Mouse (Mus musculus): ENCODE measurements around the gene Crybb1. TPM values are rescaled to one million over a fixed set of nuclear protein-coding genes. Genes with fewer than 3 reads are reported as not detected.

Gene Crybb1
- polyA plus RNA-seq, 1 experiment from 2014 or later, result 0.83 TPM

- H3K4me2 ChIP-seq (replicated peaks; ENCODE audit: low read depth, low read length), result no peak overlapping the region
- H3K4me1 ChIP-seq (ENCODE audit: control insufficient read depth, insufficient read depth, low read length), result peaks cover 14% of the 10 kb centered on the region; the same call in 1 of the 2 replicates
- H3K9me3 ChIP-seq (ENCODE audit: control insufficient read depth, low read length), result no peaks in the 10 kb centered on the region
- H3K4me3 ChIP-seq (ENCODE audit: low read length), result no peak overlapping the region
- H3K9ac ChIP-seq (ENCODE audit: low read depth, low read length), result no peak overlapping the region
- no peaks in the 10 kb centered on the region for H3K27me3 ChIP-seq (ENCODE audit: control insufficient read depth, insufficient read depth, low read length)
- H3K27ac ChIP-seq (ENCODE audit: low read depth, low read length), result no peak overlapping the region
- WGBS, result 30% methylated on average over 8 of the region's 8 CpGs
- H3K36me3 ChIP-seq (ENCODE audit: control insufficient read depth, insufficient read depth, low read length), result no peaks in the 10 kb centered on the region
- ATAC-seq (ENCODE audit: low FRiP score, low TSS enrichment), result no peak
Measured at GRCm38 (mm10) chr5:112253169-112253568, 2.4 kb upstream of the Crybb1 start.

GRCm38 (mm10) chr5:112254282-112254806 lies 1.3 kb upstream of the Crybb1 start:
- H3K27ac ChIP-seq (ENCODE audit: low read depth, low read length), result no peak overlapping the region
- no peak for ATAC-seq (ENCODE audit: low FRiP score, low TSS enrichment)

GRCm38 (mm10) chr5:112256457-112256856 lies 842 bp downstream of the Crybb1 start:
- Histone ChIP-seq H3K9me3 (ENCODE audit: control insufficient read depth, low read length) (no peaks in the 10 kb centered on the region), H3K36me3 (ENCODE audit: control insufficient read depth, insufficient read depth, low read length) (no peaks in the 10 kb centered on the region), H3K4me1 (ENCODE audit: control insufficient read depth, insufficient read depth, low read length) (peaks cover 14% of the 10 kb centered on the region; the same call in 1 of the 2 replicates), H3K4me2 (replicated peaks; ENCODE audit: low read depth, low read length) (no peak overlapping the region), H3K9ac (ENCODE audit: low read depth, low read length) (no peak overlapping the region), H3K27me3 (ENCODE audit: control insufficient read depth, insufficient read depth, low read length) (no peaks in the 10 kb centered on the region), H3K4me3 (ENCODE audit: low read length) (no peak overlapping the region), H3K27ac (ENCODE audit: low read depth, low read length) (no peak overlapping the region)
- 75% methylated on average over 9 of the region's 9 CpGs for WGBS
- ATAC-seq (ENCODE audit: low FRiP score, low TSS enrichment), result no peak

More at GRCm38 (mm10) chr5:112254282-112254806, 1.3 kb upstream of the Crybb1 start:
- Histone ChIP-seq H3K4me3 (ENCODE audit: low read length) (no peak overlapping the region), H3K9me3 (ENCODE audit: control insufficient read depth, low read length) (no peaks in the 10 kb centered on the region), H3K36me3 (ENCODE audit: control insufficient read depth, insufficient read depth, low read length) (no peaks in the 10 kb centered on the region), H3K9ac (ENCODE audit: low read depth, low read length) (no peak overlapping the region), H3K27me3 (ENCODE audit: control insufficient read depth, insufficient read depth, low read length) (no peaks in the 10 kb centered on the region), H3K4me1 (ENCODE audit: control insufficient read depth, insufficient read depth, low read length) (peaks cover 14% of the 10 kb centered on the region; the same call in 1 of the 2 replicates), H3K4me2 (replicated peaks; ENCODE audit: low read depth, low read length) (no peak overlapping the region)
- WGBS, result 84% methylated on average over 7 of the region's 7 CpGs

- no peaks in the 10 kb centered on the region for H3K9me3 ChIP-seq (ENCODE audit: control insufficient read depth, low read length)
- H3K27me3 ChIP-seq (ENCODE audit: control insufficient read depth, insufficient read depth, low read length), result no peaks in the 10 kb centered on the region
- H3K4me2 ChIP-seq (replicated peaks; ENCODE audit: low read depth, low read length), result no peak overlapping the region
- no peak overlapping the region for H3K9ac ChIP-seq (ENCODE audit: low read depth, low read length)
- 64% methylated on average over 3 of the region's 3 CpGs for WGBS
- no peak for ATAC-seq (ENCODE audit: low FRiP score, low TSS enrichment)
- no peak overlapping the region for H3K4me3 ChIP-seq (ENCODE audit: low read length)
- H3K4me1 ChIP-seq (ENCODE audit: control insufficient read depth, insufficient read depth, low read length), result peaks cover 14% of the 10 kb centered on the region; the same call in 1 of the 2 replicates
- no peak overlapping the region for H3K27ac ChIP-seq (ENCODE audit: low read depth, low read length)
- no peaks in the 10 kb centered on the region for H3K36me3 ChIP-seq (ENCODE audit: control insufficient read depth, insufficient read depth, low read length)
Measured at GRCm38 (mm10) chr5:112257896-112258295, 2.3 kb downstream of the Crybb1 start.

GRCm38 (mm10) chr5:112259862-112260650 lies 4.4 kb downstream of the Crybb1 start:
- WGBS, result 82% methylated on average over 16 of the region's 16 CpGs
- Histone ChIP-seq H3K27ac (ENCODE audit: low read depth, low read length) (no peak overlapping the region), H3K9ac (ENCODE audit: low read depth, low read length) (no peak overlapping the region), H3K36me3 (ENCODE audit: control insufficient read depth, insufficient read depth, low read length) (no peaks in the 10 kb centered on the region), H3K4me3 (ENCODE audit: low read length) (no peak overlapping the region), H3K27me3 (ENCODE audit: control insufficient read depth, insufficient read depth, low read length) (no peaks in the 10 kb centered on the region), H3K9me3 (ENCODE audit: control insufficient read depth, low read length) (no peaks in the 10 kb centered on the region), H3K4me1 (ENCODE audit: control insufficient read depth, insufficient read depth, low read length) (peaks cover 11% of the 10 kb centered on the region; the same call in 1 of the 2 replicates), H3K4me2 (replicated peaks; ENCODE audit: low read depth, low read length) (no peak overlapping the region)
- ATAC-seq (ENCODE audit: low FRiP score, low TSS enrichment), result no peak

- 89% methylated on average over 3 of the region's 3 CpGs for WGBS
- H3K9ac ChIP-seq (ENCODE audit: low read depth, low read length), result no peak overlapping the region
Measured at GRCm38 (mm10) chr5:112260818-112261217, 5.2 kb downstream of the Crybb1 start.

GRCm38 (mm10) chr5:112264099-112264498 lies 8.5 kb downstream of the Crybb1 start:
- 82% methylated on average over 7 of the region's 7 CpGs for WGBS
- peaks cover 9% of the 10 kb centered on the region; the same call in 1 of the 2 replicates for H3K4me1 ChIP-seq (ENCODE audit: control insufficient read depth, insufficient read depth, low read length)
- H3K9ac ChIP-seq (ENCODE audit: low read depth, low read length), result no peak overlapping the region

More at GRCm38 (mm10) chr5:112260818-112261217, 5.2 kb downstream of the Crybb1 start:
- H3K36me3 ChIP-seq (ENCODE audit: control insufficient read depth, insufficient read depth, low read length), result no peaks in the 10 kb centered on the region
- no peak overlapping the region for H3K4me2 ChIP-seq (replicated peaks; ENCODE audit: low read depth, low read length)
- ATAC-seq (ENCODE audit: low FRiP score, low TSS enrichment), result no peak
- H3K27me3 ChIP-seq (ENCODE audit: control insufficient read depth, insufficient read depth, low read length), result no peaks in the 10 kb centered on the region
- no peak overlapping the region for H3K27ac ChIP-seq (ENCODE audit: low read depth, low read length)
- H3K4me3 ChIP-seq (ENCODE audit: low read length), result no peak overlapping the region
- peaks cover 13% of the 10 kb centered on the region for H3K4me1 ChIP-seq (ENCODE audit: control insufficient read depth, insufficient read depth, low read length)
- no peaks in the 10 kb centered on the region for H3K9me3 ChIP-seq (ENCODE audit: control insufficient read depth, low read length)

GRCm38 (mm10) chr5:112265110-112265509 lies 9.5 kb downstream of the Crybb1 start:
- H3K27me3 ChIP-seq (ENCODE audit: control insufficient read depth, insufficient read depth, low read length), result no peaks in the 10 kb centered on the region; the same call in none of the 2 replicates
- H3K4me3 ChIP-seq (ENCODE audit: low read length), result no peak overlapping the region
- no peak for ATAC-seq (ENCODE audit: low FRiP score, low TSS enrichment)
- no peak overlapping the region for H3K27ac ChIP-seq (ENCODE audit: low read depth, low read length)
- peaks cover 14% of the 10 kb centered on the region; the same call in 1 of the 2 replicates for H3K4me1 ChIP-seq (ENCODE audit: control insufficient read depth, insufficient read depth, low read length)
- H3K9ac ChIP-seq (ENCODE audit: low read depth, low read length), result no peak overlapping the region
- 89% methylated on average over 5 of the region's 5 CpGs for WGBS
- H3K4me2 ChIP-seq (replicated peaks; ENCODE audit: low read depth, low read length), result no peak overlapping the region
- no peaks in the 10 kb centered on the region for H3K36me3 ChIP-seq (ENCODE audit: control insufficient read depth, insufficient read depth, low read length)
- no peaks in the 10 kb centered on the region for H3K9me3 ChIP-seq (ENCODE audit: control insufficient read depth, low read length)

More at GRCm38 (mm10) chr5:112264099-112264498, 8.5 kb downstream of the Crybb1 start:
- no peaks in the 10 kb centered on the region for H3K9me3 ChIP-seq (ENCODE audit: control insufficient read depth, low read length)
- H3K27ac ChIP-seq (ENCODE audit: low read depth, low read length), result no peak overlapping the region
- H3K27me3 ChIP-seq (ENCODE audit: control insufficient read depth, insufficient read depth, low read length), result no peaks in the 10 kb centered on the region; the same call in none of the 2 replicates
- H3K4me3 ChIP-seq (ENCODE audit: low read length), result no peak overlapping the region
- no peak for ATAC-seq (ENCODE audit: low FRiP score, low TSS enrichment)
- H3K36me3 ChIP-seq (ENCODE audit: control insufficient read depth, insufficient read depth, low read length), result no peaks in the 10 kb centered on the region
- H3K4me2 ChIP-seq (replicated peaks; ENCODE audit: low read depth, low read length), result no peak overlapping the region

GRCm38 (mm10) chr5:112265515-112265914 lies 9.9 kb downstream of the Crybb1 start:
- H3K4me3 ChIP-seq (ENCODE audit: low read length), result no peak overlapping the region
- no peak overlapping the region for H3K9ac ChIP-seq (ENCODE audit: low read depth, low read length)
- peak overlapping the region; percentile 29 for H3K4me2 ChIP-seq (replicated peaks; ENCODE audit: low read depth, low read length)
- no peak overlapping the region for H3K27ac ChIP-seq (ENCODE audit: low read depth, low read length)
- 0 out of 2 replicates have a peak, but pooled peaks have one; percentile 73 for ATAC-seq (ENCODE audit: low FRiP score, low TSS enrichment)
- H3K9me3 ChIP-seq (ENCODE audit: control insufficient read depth, low read length), result no peaks in the 10 kb centered on the region
- 9% methylated on average over 10 of the region's 10 CpGs for WGBS
- H3K4me1 ChIP-seq (ENCODE audit: control insufficient read depth, insufficient read depth, low read length), result peaks cover 14% of the 10 kb centered on the region; the same call in 1 of the 2 replicates
- no peaks in the 10 kb centered on the region; the same call in none of the 2 replicates for H3K27me3 ChIP-seq (ENCODE audit: control insufficient read depth, insufficient read depth, low read length)
- H3K36me3 ChIP-seq (ENCODE audit: control insufficient read depth, insufficient read depth, low read length), result no peaks in the 10 kb centered on the region
